Comparison of ENCODE assay signal across 16 mouse cellular contexts in the genomic region with DNA sequence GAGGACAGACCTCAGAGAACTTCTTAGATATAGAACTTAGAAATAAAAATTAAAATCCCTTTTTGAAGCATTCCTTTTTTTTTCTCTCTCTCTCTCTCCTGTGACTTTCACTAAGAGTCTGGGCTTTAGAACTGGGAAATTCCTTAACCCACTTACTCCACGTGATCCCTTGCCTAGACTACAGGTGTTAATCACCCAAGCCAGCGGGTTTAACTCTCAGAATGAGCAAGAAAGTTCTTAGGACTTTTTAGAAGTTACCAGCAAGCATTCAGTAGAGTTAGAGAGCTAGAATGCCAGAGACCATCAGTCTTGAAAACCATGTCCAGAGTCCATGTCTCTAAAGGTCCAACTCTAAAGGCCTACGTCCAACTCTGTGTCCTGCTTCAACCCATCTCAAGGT.
"Had no signal": no experiment of that assay in that cellular context is flagged by ENCODE, and none has a peak within 500 bp of the region (broad histone marks: within the 10 kb centered on the region; RNA-seq: fewer than 3 reads in every experiment).

No protein-coding gene starts in this region.

- H3K9me3 ChIP-seq: neural tube, embryonic 13.5 days; neural tube, embryonic 15.5 days; stomach, embryonic 15.5 days had no signal

- H3K27me3 ChIP-seq: neural tube, embryonic 13.5 days; neural tube, embryonic 15.5 days; stomach, embryonic 15.5 days had no signal

- H3K4me3 ChIP-seq: neural tube, embryonic 13.5 days; neural tube, embryonic 15.5 days; stomach, embryonic 15.5 days had no signal

- H3K27ac ChIP-seq: neural tube, embryonic 13.5 days; neural tube, embryonic 15.5 days; stomach, embryonic 15.5 days; stomach, postnatal 0 days had no signal

- H3K4me2 ChIP-seq: neural tube, embryonic 13.5 days; neural tube, embryonic 15.5 days; stomach, embryonic 15.5 days had no signal

- DNase-seq: retina, postnatal 1 day; right cerebral cortex, adult 18-20 months; right cerebral cortex, postnatal 14 days; right cerebral cortex, postnatal 25 days; right cerebral cortex, postnatal 4 days; spleen, adult 18-20 months; thymus, adult 18-20 months; thymus, adult 2 months; thymus, postnatal 14 days; thymus, postnatal 25 days; thymus, postnatal 36 days; thymus, postnatal 4 days had no signal

- H3K4me1 ChIP-seq: neural tube, embryonic 13.5 days; neural tube, embryonic 15.5 days; stomach, embryonic 15.5 days had no signal

- H3K9ac ChIP-seq: neural tube, embryonic 13.5 days; neural tube, embryonic 15.5 days; stomach, embryonic 15.5 days had no signal

- H3K36me3 ChIP-seq: neural tube, embryonic 13.5 days; neural tube, embryonic 15.5 days; stomach, embryonic 15.5 days had no signal
